Mouse (Mus musculus) retina, embryonic 14.5 days (tissue): ENCODE data around the gene Alk.
A peak's percentile ranks its signal among the peaks of the same experiment; 100 is the strongest.

ENCODE experiments used
- DNase-seq: peaks from one replicate; pipeline ENCODE4 v3.0.0-alpha.2; 2015; ENCODE audit warnings: low spot score

The Alk gene

DNA sequence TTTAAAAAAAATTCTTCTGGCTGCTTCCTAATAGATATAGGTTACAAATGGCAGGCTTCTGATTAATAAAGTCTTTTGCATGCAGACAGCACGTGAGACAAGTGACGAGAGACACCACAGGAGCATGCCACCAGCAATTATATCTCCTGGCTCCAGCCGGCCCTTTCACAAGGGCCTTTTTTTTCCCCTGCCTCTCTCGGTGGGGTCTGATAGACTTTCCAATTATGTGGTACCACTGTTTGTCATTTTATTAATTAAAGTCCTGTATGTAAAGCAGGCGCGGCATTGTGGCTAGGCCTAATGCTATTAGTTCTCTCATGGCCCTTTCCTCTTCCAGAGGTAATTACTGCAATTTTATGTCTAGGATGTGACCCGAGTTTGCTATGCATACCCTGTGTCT lies 630.7 kb downstream of the Alk start:
- DNase-seq: peak; percentile 55

DNA sequence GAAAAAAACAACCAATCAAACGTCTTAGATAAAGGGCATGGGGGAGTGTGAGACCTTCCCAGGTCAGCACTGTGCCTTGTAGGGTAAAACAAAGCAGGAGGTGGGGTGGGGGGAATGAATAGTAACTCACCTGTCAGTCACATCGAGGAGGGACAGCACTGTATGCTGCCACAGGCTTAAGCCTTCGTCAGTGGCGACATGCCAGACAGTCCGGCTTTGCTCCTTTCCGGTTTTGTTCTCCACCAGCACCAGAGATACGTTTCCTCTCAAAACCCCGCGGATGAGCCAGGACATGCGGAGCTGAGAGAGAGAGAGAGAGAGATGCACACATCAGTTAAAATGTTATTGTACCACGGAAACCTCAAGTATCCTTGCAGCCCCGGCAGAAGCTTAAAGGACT lies 637.1 kb downstream of the Alk start:
- no peak for DNase-seq

DNA sequence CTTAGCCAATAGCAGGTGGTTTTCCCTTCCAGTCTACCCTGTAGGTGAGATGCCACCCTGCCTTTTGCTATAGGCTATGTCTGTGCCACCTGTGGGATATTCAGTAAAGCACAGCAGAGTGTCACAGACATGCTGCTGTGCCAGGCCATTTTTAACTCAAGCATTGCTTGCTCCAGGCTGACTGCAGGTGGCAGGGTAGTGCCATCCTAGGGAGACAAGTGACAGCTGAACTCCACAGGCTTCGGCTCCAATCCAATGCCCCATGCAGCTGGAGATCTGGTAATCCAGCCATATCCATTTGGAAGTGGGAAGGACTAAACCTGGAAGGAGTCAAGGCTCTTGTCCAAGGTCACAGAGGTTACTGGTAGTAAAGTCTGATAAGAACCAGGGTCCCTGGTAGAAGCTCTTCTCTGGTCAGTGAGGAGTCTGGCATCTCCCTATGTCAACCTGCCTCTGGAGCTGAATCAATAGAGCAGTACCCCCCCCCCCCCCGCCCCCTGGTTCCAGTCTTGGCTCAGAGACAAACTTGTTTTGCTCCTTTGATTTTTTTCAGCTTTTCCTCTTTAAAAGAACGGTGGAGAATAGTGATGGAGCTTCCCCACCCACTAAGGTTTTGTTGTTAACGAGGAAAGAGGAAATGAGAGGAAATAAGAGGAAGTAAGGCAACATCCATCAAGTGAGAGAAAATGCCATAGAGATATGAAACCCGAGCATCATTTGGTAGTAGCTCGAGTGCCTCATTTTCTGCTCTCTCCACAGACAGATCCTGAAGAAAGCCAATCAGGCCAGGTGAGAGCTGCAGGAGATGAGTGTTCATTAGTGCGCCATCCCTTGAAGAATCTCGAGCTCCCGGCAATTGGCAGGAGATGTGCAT lies 638.5 kb downstream of the Alk start:
- peak; percentile 67 for DNase-seq

DNA sequence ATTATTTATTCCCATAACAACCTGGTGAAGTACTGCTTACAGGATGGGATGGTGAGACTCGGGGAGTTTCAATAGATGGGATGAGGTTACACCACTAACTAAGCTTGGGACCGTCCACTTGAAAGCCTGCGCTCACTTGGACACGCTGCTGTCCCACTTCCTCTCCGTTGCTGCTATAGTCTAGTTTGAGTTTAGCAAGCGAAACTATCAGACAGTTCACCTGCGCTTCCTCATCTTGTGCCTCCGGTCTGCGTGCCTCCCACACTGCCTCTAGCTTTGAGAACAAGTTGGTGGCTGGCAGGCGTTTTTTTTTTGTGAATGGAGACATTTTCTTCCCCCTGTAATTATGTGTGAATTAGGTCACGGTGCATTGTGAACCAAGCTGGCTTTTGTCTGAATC lies 639.8 kb downstream of the Alk start:
- DNase-seq: no peak

DNA sequence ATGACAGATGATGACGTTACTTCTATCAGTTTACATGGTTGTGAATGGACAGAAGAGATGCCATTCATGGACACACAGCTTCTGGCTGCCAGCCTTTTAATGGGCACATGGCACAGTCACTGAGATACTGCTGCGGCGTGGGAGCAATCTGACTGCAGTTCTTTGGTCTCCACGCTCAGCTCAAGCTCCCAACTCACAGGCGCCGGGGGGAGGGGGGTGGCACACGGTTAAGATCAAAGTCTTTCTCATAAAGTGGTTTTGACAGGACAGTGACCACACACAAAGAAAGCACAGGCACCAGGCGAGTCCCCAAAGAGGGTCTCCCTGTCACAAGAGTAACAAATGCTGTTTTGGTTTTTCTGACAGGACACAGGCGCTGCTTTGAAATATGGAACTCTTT lies 641.7 kb downstream of the Alk start:
- peak; percentile 83 for DNase-seq

DNA sequence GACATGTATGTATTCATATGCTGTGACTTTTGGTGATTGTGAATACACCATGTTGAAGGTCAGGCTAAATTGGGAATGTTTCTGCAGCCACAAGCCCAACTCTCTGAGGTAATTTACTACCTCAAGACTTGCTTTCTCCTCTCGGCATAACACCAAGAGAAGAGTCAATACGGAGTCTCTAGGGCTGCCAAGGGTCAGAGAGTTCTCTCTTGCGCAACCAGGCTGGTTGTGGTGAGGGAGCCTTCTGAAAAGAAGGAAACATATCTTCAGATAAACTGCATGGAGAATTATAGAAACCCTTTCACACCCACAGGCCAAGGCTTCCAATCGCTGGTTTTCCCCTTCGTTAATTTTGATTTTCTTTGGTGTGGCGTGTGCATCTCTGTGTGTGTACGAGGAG lies 649.4 kb downstream of the Alk start:
- DNase-seq: no peak

DNA sequence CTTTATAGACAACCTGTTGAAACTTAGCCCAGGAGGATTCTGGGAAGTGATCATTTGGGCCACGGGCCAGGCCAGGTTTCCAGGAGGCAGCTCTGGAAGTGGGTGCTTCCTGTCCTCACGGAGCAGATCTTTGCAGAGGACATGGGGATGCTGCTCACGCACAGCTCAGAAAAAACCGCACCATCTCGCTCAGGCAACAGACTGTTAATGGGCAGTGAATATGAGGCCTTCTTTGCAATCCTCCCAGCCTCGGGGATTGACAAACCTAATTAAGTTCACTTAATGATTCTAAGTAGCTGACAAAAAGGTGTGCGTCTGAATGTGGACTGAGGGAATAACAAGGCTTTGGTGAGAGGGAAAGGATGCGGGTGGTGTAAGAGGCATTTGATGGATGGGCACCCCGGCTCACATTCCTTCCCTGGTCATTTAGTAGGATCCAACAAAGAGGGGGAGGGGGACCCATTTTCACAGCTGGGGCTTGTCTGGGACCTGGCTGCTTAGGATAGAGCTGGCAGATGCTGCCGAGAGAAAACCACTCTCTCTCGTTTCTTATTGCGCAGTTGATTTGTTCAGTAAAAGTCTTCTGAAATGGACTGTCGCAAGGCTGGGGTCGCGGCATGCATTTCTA lies 650.1 kb downstream of the Alk start:
- no peak for DNase-seq

DNA sequence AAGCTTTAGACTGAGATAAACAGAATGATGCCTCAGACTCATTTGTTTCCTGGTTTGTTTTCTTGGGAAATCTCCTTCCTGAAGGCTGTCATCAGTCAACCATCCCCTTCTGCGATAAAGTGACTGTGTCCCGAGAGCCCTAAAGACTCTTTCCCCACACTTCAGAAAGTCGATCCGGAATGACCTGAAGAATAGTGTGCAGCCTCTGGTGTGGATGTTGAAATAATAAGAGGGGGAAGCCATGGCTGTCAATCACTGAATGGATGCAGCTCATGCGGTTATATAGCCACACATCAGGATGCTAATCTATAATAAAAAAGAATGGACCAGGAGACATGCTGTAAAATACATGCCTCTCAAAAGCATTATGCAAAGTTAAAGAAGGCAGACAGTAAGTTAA lies 653.5 kb downstream of the Alk start:
- DNase-seq: no peak

DNA sequence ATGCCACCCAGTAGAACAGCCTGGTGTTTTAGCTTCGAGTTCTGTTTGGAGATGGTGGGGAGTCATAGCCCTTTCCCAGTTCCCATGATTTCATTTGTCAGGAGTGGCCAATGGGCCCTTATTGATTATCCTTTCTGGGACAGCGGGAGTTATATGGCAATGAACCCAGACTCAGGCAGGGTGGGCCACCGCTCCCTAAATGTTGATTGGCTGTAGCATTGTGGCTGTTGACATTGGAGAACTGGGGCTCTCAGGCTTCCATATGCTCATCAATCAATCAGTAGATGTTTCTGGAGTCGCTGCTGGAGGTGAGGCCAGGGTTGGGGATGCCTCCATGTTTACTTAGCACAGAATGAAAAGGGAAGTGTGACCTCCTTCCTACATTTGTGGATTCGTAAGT lies 655.7 kb downstream of the Alk start:
- DNase-seq: no peak

DNA sequence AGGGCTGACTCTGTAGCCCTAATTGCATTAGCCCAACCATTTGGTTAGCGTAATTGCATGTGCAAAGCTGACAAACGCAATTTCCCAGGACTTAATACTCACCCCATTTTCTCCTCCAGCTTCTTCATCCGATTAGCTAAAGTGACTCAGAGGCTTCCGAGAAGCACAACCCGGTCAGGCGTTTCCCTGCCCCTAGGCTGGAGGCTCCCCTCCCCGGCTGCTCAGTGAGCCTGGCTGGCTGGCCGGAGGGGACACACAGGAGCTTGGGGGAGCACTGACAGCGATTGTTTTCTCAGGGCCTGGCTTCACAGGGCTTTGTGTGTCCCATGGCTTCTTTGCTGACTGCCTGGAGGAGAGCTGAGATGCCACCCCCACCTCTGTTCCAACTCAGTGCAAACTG lies 657.0 kb downstream of the Alk start:
- peak; percentile 74 for DNase-seq

DNA sequence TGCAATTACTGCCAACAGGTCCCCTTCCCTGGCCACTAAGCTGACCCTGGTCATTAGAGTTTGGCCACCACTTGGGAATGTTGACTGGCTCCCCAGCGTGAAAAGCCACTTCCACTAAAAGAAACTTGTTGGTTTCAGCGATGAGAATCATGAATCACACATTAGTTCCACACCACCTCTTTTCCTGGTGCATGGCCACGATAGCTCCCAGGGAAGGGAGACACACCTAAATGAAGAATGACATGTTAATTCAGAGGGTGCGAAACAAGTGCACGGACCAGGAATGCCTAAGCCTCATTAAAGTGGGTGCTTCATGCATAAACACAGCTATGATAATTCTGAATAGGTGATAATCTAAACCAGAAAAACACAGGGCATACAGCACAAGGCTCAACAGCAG lies 660.4 kb downstream of the Alk start:
- no peak for DNase-seq

DNA sequence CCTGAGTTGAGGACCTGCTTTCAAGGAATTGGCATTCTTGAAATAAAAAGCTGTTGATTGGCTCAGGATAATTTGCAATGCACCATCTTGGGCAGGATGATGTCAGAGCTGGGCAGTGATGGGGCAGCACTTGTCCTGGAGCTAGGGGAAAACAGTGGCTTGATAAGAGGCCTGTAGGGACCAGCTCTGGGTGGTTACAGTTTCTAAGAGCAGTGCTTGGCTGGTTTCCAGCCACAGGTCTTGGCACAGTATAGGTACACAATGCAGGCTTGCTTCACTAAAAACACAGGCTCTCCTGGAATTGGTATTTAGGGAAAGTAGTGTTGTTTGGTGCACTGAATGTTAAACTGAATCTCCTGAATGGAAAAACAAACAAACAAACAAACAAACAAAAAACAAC lies 662.4 kb downstream of the Alk start:
- DNase-seq: no peak

DNA sequence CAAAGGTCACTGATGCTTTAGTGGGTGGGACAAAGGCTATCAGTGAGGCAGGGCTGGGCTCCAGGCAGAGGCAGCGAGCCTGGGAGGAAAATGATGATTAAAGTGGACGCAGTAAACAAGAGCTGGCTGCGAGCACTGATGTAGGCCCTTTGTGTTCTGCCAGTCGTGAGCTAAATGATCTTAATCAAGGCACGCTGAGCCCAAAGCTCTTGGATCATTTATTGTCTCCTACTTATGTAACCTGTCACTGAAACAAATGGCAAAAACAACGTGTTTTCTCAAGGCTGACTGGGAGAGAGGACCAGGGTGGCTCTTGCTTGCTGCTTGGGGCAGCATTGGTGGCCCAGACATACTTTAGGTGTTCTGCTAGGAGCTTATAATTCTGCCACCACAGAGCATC lies 663.0 kb downstream of the Alk start:
- DNase-seq: peak; percentile 61

DNA sequence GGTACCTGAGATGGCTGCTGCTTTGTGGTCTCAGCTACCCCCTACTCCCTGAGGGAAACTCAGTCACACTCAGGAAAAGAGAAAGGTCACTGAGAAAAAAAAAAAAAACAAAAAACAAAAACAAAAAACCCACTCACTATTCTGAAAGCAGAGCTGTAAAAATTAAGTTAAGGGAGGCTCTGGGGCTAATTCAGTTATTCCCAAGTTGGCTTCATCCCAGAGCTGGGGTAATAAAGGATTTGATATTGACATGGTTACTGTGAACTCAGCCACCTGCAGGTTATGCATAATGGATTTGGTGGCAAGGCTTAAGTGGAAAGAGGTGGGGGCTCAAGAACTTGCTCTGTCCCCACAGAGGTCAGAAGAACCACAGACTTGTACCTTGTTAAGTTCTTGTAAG lies 667.7 kb downstream of the Alk start:
- DNase-seq: no peak

DNA sequence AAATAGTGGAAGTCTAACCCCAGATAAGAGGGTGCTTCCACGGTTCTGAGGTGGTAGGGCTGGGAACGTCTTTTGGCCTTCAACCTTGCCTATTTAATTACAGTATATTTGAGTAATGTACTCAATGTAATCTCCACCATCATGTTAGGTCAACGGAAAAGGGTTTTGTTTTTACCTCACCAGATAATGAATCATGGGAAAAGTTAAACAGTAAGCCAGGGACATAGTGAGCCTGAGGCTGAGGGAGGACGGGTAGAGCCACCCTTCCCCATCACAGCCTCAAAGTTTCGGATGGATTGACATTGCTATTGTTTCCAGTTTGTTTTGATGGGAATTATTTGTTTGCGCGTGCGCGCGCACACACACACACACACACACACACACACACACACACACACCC lies 668.6 kb downstream of the Alk start:
- no peak for DNase-seq

DNA sequence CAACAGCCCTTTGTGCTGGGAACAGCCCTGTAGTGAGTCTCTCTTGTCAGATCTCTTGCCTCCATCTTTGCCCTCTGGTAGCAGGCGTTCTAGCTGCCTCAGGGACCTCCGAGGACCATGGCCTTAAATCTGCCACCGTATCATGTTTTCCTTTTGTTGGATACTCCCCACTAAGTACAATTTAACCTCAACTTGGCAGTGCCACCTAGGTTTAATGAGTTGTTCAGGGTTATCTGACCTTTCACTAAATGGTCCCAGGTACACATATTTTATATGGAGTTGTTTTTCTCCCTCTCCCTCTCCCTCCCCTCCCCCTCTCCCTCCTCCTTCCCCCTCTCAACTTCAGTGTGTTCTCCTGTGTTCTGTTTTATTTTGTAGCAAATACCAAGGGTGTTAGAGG lies 669.1 kb downstream of the Alk start:
- DNase-seq: no peak

DNA sequence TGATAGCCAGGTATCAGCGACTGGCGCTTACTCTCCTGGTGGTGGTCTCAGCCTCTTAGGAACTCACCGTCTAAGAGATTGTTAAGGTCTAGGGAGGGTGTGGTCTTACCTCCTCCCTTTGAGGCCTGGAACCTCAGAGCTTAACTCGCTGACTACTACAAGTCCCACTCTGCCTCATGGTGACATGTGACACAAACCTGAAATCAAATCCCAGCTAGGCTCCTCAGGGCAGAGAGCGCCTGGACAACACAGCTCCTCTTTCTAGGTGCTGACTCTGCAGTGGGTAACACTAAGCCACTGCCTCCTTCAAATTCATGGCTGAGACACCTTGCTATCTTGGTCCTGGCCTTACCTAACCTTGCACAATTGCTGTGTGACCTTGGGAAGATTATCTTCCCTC lies 689.5 kb downstream of the Alk start:
- DNase-seq: no peak

DNA sequence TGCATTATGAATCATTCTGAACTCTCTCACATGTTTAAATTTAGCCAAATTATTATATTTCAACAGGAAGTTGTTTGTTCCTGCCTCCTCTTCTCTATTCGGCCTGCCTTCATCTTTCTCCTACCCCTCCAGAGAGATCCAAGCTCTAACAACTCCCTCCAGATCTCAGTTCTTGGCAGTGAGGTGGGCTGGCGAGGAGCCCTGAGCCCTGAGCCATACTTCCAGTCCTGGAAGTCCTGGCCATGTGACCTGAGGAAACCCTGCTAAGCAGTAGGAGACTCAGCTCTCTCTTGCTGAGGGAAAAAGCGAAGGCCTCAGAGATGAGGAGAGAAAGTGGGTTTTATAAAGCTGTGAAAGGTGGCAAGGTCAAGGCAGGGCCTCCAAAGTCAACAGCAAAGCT lies 689.9 kb downstream of the Alk start:
- DNase-seq: no peak

DNA sequence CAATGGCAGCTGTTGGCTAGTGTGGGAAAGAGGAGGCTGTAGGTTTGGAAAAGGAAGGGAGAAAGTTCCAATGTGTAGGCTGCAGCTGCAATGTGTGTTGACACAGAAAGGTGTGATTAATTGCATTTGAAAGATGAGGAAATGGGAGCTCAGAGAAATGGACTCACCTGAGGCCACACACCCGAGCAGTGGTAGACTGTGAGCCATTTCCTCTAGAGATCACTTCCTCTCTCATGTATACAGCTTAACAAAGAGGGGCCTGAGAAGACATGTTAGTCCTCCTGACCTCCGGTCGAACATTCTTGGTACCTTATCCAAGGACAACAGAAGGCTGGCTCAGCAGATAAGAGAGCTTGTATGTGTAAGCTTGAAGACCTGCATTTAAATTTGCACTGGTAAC lies 691.2 kb downstream of the Alk start:
- no peak for DNase-seq

DNA sequence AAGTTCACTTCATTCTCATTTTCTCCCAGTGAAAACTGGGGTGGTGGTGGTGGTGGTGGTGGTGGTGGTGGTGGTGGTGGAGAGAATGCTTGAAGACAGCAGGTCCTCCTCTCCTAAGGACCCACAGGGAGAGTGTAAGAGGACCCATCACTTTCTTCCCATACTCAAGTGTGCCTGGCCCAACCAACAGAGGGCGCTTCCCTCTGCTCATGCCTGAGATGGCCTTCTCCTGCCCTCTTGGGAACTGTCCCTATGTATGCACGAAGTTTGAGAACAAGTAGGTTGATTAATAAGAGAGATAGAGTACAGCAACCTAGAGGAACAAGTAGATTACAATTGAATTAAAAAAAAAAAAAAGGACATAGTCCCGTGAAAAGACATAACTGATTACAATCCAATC lies 695.3 kb downstream of the Alk start:
- DNase-seq: peak; percentile 54

DNA sequence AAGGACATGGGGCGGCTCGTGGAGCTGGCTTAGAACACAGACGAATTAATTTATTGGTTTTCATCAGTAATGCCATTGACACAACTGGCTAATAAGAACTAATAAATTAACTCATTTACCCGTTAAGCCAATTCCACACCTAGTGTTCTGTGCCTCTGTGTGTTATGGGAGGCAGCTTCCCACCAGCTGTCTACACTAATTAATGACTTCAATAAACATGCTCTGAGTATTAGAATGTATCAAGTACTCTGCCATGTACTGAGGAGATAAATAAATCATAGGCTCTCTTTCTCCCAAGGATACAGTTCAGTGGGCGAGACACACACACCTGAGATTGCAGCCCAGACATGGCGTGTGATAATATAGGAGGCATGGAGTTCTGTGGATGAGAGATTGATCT lies 723.1 kb downstream of the Alk start:
- DNase-seq: no peak

DNA sequence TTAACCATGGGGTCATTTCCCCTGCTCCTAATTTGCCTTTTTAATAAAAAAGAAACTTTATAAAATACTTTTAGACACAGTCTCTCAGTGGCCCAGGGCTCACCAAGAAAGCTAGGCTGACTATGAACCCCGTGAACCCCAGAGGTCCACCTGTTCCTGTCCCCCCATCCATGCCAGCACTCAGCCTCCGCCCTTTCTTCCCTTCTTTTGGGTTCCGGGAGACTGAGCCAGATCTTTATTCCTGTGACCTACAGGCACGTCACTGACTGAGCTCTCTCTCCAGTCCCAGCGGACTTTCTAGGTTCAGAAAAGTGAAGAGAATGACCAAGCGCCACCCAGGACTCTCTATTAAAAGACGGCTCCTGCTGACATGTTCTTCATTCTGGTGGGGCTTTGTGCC lies 728.9 kb downstream of the Alk start:
- no peak for DNase-seq

DNA sequence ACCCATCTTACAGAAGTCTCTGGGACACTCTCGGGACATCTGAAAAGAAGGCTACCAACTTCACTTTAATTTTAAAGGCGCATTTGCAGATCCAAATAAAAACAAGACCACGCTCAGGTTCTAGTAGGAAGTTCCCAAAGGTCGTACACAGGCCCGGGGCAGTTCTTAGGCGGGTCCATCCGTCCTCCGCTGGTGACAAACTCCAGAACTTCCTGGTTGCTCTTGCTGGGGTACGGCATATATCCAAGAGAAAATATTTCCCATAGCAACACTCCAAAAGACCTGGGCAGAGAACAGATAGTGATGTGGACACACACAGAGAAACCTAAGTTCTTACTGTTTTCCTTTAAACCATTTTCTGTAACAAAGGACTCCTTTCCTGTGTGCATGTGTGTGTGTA lies 729.6 kb downstream of the Alk start:
- no peak for DNase-seq

DNA sequence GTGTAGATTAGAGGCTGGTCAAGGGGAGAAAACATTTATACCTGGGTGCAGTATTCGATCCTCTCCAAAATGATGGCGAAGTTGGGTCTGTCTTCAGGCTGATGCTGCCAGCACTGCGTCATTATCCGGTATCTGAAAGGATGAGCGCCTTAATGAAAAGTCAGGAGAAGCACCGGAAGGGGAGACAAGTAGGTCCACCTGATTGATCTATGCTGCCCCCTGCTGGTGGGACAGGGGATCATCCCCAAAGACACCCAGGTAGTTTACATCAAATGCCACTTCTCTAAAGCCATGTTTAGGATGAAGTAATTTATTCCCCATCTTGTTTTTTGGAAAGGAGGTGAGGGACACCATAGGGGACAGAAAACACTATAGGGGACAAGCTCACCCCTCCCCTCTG lies 730.4 kb downstream of the Alk start:
- peak; percentile 70 for DNase-seq
